Mouse (Mus musculus) kidney, postnatal 25 days (tissue): ENCODE results near the gene Ccdc162.
A peak's percentile ranks its signal among the peaks of the same experiment; 100 is the strongest.
"Not testable (repeated sequence)": the region's sequence is repeated elsewhere in the genome, so short reads cannot be mapped to it uniquely, and the experiment has no call there.

Experiments
- DNase-seq, 2 experiments: peaks; one replicate each; pipeline ENCODE4 v3.0.0; 2021; ENCODE audit warnings: mixed read lengths in 2 of 2

Gene Ccdc162

DNA sequence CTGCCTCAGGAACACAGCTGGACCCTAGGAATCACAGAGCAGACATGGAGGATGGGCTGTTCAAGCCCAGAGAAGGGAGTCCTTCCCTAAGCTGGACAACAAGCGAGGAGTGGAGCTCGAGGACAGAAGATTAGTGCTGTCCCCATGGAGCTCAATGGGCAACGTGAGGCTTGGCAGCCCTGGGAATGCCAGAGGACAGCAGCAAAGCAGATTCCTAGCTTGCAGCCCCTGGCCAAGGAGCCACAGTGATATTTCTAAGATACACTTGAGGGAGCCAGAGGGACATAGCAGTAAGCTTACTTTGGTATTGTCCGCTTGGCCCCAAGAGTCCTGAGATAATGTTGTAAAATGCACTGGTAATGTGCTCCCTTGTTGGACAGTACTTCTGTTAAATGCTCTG is 25.5 kb downstream of the Ccdc162 start:
- DNase-seq, result peak in 1 of 2 experiments; percentile 40

DNA sequence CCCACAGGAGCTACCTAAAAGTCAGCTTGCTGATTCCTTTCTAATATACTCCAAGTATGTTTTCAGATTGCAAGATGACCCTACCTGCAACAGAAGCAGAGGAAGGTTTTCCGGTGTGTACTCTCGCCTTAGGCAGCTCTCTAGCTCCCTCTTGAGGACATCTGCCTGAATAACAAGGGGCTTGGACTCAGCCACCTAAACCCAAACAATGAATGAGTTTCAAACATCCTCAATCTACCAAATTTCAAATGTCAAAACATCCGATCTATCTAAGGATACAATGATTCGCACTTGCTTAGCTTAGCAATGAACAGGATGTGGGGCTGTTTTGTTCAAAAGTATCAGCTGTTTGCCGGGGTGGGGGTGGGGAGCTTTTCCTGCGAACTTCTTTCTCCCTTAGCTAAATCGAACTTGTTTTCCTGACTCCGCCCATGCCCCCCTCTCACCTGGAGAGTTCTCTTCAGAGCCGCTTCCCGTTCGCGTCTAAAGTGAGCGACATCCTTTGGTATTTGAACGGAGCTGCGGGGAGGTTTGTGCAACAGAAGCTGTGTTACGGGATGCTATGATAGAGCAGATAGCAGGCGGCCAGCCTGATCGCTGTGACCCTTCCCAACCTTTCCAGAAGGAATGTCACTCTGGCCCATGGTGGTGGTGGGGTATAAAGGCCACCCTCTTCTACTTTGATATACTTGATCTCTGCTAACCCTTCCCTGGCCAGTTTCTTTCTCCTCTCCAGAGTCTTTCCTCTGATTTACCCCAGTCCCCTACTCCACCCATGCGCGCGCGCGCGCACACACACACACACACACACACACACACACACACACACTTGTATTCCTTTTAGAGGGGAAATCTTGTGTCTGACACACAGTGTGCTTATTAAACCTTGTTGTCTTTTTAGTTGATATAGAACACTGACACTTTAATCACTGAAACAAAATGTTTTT is 26.2 kb downstream of the Ccdc162 start:
- peak; percentile 69 to 77 for DNase-seq

DNA sequence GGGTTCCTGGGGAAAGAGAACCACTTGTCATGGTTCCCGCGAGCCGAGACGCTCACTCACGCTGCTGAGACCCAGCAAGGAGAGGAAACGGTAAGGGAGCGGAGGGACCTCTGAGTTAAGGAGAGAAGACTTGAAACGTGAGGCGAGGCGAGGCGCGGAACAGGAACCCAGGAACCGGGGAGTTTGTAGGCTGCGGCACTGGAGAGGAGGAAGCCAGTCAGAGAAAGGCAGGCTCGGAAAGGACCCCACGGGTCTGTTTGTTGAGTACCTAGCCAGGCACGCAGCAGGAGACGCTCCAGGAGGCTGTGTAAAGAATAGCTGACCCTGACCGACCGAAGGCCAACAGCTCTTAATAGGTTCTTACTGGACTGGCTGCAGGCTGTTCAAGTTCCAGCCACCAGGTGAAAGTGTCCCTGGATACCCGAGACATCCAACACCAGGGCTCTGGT is 31.9 kb downstream of the Ccdc162 start:
- peak; percentile 75 to 91 for DNase-seq

DNA sequence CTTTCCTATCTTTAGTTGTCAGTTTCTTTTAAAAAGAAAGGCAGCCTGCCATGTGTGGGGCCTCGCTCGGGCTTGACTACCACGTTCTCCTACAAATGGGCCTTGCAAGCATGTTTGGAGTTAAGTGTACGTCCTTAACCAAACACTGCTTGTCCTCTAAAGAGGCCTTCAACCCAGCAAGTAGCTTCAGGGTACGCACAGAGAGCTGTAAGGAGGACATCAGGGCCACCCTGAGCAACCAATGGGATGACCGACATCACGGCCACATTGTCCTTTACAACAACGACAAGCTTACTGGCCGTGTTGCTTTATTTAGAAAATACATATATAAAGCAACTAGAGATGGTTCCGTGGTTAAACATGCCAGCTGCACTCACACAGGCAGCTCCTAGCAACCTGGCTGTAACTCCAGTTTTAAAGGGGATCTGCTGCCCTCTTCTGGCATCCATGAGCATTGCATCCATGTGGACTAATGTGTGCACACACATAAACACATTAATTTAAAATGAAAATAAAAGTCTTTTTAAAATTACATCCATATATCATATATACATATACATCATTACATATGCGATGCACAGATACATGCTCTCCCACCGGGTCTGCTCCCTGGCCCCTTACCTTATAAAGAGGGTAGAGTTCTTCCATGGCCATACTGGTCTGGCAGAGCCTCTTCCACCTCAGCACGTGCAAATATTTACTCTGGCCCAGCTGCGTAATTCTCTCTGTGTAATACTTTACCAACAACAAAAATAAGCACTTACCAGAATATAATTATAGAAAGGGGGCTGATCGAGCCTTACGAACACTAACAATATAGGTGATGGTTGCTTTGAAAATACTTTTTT is 33.7 kb downstream of the Ccdc162 start:
- peak; percentile 84 to 93 for DNase-seq

DNA sequence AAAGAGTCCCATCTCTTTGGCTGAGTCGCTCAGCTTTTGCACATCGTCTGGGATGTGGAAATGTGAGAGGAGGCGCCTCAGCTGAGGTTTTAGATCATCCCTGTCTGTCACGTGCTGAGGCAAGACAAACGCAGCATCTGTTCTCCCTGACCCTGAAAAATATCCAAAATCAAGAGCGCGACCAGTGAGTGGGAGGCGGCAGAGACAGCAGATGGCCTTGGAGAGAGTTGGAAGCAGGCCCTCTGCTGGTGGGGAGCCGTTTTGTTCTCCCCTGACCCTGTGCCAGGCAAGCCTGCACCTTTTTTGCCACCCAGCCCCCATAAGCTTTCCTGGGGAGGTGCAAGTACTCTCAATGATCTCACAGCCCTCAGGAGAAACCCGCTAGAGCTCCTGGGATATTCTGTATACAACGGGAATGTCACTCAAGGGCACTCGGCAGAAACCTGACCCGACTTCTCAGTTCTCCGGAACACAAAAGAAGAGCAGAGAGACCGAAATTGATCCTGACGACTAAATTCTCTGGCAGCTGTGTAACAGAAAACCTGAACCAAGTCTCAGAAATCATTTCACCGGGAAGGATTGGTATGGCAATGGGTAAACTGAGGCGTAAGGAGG is 37.6 kb downstream of the Ccdc162 start:
- peak; percentile 81 to 86 for DNase-seq

DNA sequence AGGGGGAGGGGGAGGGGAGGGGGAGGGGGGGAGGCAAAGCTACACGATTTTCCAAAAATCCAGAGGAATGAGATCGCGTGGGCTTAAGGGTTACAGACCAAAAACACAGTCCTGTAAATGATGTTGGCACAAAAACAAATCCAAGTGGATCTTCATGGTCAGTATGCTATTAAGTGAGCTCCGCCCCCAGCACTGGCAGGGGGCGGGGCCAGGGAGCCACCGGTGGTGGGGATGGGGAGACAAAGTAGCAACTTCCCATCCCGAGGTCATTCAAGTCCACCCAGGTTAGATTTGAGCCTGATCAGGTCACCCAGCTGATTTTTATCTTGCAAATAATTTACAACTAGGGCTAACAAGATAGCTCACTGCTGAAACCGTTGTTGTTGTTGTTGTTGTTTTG is 39.0 kb downstream of the Ccdc162 start:
- peak; percentile 40 to 68 for DNase-seq

DNA sequence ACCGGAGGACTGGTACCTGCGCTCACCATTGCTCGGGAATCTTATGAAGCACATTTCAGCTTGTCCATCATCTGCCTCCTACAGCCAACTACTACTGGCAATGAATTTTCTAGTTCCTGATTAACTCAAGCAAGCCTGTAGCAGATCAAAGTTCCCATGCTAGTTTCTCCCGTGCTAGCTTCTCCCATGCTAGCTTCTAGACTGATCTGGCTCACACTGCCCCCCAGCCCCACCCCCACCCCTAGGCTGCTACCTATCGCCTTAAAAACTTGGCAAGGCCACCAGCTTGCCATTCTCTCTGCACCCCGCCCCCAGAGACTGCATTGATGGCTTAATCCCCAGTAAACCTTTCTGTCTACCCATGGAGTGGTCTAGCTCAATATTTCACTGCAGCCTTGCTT is 39.8 kb downstream of the Ccdc162 start:
- peak; percentile 74 to 83 for DNase-seq

DNA sequence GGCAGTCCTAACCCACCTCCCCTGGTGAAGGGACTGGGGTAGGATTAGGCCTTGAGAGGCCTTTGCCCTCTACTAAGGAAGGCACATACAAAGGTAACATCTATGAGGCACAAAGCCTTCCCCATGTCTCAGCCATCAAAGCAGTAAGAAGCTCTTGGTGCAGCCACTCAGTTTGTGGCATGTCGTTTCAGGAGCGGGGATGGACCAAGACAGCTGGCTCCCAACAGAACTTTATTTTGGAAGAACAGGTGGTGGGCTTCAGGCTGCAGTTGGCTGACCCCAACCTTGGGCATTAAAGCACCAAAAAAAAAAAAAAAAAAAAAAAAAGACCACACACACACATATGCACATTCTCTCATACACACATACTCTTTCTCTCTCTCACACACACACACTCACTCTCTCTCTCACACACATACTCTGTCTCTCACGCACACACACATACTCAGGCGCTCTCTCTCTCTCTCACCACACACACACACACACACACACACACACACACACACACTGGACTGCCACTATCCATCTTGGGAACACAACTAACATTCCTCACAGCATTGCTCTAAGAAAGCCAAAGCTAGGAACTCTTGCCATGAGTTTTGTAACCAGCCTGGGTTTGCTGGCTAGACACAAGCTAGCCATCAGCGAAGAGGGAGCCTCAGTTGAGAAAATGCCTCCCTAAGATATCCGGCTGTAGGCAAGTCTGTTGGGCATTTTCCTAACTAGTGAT is 40.4 kb downstream of the Ccdc162 start:
- no peak for DNase-seq

DNA sequence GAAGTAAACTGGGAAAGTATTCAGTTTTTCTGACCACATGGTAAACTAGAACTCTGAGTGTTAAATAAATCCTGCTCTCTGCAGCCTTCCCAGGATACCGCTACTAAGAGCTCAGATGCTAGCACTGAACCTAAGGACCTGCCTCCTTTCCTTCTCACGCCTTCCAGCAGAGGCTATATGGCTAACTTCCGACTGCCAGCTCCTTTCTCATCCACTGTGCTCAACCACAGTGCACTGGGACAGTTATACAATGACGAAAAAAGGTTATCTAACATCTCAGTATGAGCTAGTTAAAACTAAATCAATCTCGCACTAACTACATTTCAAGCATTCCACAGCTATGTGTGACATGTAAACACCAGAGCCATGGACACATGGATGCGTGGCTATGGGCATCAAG is 41.2 kb downstream of the Ccdc162 start:
- DNase-seq, result no peak

DNA sequence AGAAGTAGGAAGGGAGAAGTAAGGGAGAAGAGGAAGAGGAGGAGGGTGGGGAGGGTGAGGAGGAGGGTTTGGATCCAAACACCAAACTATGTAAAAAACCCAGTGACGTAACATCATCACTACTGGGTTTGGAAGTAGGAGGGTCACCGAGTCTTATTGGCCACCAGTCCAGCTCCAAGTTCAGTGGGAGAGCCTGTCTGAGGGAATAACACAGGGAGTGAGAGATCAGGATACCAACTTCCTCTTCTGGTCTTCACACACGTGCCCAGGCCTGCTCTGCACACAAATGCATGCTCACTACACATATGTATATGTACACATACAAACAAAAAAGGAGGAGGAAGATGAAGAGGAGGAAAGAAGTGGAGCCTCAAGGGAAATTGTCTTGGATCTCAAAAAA is 42.1 kb downstream of the Ccdc162 start:
- no peak for DNase-seq

DNA sequence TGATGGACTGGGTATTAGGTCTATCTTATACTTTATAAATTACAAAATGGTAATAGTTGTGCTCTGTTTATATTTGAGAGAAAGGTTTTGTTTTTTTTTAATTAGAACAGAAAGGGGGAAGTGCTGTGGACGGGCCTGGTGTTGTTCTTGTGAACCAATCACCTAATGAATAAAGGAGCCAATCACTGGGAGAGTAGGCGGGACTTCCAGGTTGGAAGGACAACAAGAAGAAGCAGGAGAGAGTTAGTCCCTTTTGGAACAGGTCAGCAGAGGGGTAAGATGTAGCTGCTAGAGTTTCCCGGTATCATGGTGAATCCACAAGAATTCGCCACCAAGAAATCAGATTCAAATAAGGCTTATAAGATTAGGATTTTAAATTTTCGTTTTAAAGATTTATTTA is 46.2 kb downstream of the Ccdc162 start:
- DNase-seq, result no peak

DNA sequence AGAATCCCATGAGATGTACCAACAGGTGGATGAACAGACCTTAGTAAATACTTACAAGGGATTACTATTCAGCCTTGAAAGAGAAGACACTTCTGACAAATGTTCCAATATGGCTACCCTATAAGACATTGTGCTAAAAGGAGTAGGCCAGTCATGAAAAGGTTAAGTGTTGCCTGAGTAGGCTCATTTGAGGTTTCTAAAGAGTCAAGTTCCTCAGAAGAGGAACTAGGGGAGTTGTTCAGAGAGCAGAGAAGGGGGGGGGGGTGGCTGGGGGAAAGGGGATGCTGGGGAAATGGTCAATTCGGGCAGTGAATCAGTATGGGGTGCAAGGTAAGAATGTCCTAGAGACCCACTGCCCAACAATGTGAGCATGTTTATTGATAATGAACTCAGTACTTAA is 50.9 kb downstream of the Ccdc162 start:
- DNase-seq, result no peak

DNA sequence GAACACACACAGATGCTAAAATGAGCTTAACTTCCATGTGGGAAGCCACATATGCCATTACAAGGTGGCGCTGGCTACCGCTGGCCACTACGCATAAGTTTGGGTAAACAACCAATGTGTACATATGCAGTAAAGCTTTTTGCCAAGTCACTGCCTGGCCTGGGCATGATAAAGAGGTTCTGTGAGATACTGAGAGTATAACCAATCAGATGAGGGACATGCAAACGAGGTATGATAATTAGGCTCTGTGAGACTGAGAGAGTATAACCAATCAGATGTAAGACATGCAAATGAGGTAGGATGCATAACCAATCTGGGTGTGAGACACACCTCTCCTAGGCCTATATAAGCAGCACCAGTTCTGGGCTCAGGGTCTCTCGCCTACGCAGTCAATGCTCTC is 56.8 kb downstream of the Ccdc162 start:
- not testable (repeated sequence) for DNase-seq

DNA sequence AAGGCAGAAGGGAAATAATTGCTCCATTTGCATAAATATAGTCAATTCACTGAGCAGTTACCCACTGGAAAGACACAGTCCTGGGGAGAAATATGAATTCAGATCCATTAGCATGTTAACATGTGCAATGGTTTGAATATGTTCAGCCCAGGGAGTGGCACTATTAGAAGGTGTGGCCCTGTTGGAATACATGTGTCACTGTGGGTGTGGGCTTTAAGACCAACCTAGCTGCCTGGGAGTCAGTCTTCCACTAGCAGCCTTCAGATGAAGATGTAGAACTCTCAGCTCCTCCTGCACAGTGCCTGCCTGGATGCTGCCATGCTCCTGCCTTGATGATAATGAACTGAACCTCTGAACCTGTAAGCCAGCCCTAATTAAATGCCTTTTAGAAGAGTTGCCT is 60.8 kb downstream of the Ccdc162 start:
- not testable (repeated sequence) for DNase-seq

DNA sequence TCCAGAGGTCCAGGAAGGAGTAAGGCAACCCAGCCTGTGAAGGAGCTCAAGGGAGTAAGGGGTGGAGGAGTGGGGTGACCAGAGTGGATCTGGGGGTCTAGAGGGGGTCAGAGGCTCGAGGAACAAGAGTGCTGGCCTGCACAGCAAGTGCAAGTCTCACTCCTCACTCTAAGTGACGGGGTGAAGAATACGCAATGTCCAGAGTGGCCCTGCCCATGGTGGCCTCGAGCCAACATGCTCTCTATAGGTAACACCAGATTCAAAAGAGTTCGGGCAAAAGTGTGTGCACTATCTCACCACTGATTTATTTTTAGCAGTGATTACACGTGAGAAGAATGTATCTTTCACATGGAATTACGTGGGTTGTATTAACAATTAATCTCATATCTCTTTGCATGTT is 63.4 kb downstream of the Ccdc162 start:
- DNase-seq, result no peak

DNA sequence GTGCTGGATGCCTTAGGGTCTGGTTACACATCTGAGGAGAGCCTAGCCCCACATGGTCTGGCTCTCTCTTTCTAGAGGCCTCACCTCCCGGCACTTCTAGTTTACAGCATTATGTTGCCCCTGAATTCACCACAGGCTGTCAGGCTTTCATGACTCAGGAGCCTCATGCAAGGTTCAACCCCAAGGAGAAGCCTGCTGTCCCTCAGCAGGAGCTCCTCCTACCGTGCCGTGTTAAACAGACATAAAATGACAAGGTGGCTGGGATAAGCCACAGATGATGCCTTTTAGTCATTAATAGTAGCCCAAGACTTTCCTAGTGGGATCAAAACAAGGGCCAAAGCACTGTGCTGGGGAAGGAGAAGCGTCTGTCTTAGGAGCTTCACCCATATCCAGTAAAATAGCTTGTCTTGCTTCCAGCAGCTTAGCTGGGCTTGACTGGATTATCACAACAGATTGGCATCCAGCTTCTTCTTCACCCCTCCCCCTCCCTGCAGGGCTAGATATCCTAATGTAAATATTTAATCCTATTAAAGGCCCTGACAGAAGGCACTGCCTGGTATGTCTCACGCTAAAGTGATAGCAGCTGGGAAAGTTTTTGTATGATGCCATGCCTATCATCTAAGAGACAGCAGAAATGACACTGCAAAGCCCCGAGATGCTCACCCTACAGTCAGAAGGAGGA is 64.2 kb downstream of the Ccdc162 start:
- no peak for DNase-seq

DNA sequence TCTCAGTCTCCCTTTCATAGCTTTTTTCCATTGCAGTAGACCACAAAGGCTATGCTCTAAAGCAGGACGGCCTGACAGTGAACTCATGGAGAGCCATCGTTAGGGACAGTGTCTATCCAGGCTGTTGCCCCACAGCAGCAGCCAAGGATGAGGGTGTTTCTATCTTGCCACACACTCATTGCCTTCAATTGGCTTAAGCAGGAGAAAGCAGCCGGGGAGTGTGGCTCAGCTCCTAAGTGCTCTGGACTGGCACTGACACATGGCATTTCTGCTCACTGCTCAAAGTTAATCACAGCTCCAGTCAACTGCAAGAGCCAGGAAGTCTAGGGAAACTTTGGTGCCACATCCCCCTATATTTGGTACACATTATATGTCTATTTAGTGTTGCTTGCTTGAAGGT is 64.9 kb downstream of the Ccdc162 start:
- no peak for DNase-seq

DNA sequence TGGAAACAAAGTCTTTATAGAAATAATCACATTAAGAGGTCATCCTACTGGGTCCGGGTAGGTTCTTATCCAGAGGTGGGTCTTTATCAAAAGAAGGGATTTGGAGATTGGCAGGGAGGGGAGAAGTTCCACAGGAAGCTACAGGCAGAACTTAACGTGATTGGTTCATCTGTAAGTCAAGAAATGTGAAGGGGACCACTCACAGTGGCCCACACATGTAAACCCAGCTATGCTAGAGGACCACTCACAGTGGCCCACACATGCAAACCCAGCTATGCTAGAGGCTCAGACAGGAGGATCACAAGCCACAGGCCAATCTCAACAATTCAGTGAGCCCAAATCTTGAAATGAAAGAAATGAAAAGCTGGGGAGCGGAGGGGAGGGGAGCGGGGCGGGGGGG is 67.2 kb downstream of the Ccdc162 start:
- no peak for DNase-seq

DNA sequence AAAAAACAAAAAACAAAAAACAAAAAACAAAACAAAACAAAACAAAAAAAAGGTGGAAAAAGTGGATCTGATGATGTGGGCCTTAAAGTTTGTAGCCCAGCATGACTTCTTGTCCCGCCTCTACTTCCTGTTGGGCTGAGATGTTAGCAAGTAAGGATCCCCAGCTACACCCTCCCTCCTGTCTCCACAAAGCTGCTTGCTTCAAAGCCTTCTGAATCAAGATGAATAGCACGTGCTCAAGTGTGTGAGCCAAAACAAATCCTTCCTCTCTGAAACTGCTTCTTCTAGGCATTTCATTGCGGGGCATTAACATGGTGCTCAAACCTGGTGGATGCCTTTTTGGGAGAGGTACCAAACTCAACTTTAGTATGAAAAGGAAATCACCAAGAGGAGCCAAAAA is 77.7 kb downstream of the Ccdc162 start:
- no peak for DNase-seq

DNA sequence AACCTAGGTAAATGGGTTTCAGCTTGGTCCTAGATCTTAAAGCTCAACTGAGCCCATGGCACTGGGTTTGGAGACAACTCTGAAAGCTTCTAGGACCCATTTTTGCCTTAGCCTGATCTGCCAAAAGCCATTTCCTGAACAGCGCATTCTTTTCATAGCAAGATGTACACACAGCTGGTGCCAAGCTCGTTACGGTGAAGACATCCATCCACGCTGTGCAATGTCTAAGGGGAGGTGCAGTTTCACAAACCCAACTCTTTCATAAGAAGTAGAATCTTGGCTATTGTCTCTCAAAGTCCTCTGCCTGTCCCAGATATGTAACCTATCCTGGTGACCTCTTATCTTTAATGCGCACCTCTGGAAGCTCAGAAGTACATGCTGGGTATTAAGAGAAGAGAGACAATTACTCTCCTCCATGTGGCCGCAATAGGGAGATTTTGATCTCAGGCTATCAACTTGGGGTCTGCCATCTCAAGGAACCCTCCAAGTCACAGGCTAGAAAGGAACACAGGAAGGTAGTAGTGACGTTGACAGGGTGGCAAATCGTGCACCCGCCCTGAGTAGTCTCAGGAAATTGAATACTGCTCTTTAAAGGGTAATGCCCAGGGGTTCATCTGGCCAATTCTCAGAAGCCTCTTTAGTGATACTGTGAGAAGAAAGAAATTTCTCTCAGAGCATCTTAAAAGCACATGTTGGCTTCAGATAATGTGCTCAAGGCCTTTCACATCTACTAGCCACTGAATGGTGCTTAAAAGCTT is 81.0 kb downstream of the Ccdc162 start:
- no peak for DNase-seq

DNA sequence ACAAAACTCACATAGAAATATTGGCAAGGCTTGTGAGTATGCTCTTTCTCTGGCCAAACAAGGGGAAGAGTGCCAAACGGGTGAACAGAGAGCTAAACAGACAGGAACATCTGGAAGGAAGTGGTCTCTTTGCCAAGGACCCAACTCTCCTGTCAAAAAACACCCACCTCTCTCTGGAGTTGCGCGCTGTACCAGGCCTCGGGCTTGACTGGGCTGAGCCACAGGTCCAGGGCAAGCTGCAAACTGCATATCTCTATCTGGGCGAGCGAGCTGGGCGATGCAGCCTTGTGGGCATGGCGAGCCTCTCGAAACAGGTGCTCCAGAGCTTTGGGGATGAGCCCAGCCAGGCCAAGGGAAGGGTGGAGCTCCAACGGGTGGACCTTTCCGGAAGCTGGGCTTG is 82.6 kb downstream of the Ccdc162 start:
- DNase-seq, result no peak
